Mouse (Mus musculus) spleen, adult 12 weeks (tissue): Measurements from ENCODE around the gene Slc7a5.

Experiments used
- DNase-seq: peaks from one replicate; pipeline ENCODE4 v3.0.0; 2022; ENCODE audit warnings: low spot score

Gene Slc7a5

DNA sequence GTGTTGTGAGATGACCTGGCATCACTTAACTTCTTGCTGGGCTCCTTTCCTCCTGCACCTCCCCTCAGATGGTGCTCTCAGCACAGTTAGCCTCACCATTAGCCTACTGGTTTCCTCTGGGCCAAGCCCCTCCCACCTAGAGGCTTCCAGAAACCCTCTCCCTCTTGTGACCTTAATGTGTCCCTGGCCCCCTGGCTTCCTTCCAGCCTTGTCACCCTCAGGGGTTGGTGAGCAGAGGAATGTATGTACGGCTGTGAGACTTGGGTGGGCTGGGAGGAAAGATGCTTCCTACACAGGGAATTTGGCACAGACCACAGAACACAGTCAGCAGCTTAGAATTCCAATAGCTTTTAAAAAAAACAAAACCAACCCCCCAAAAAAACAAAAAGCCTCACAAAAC, 26.7 kb downstream of the Slc7a5 start:
- no peak for DNase-seq

DNA sequence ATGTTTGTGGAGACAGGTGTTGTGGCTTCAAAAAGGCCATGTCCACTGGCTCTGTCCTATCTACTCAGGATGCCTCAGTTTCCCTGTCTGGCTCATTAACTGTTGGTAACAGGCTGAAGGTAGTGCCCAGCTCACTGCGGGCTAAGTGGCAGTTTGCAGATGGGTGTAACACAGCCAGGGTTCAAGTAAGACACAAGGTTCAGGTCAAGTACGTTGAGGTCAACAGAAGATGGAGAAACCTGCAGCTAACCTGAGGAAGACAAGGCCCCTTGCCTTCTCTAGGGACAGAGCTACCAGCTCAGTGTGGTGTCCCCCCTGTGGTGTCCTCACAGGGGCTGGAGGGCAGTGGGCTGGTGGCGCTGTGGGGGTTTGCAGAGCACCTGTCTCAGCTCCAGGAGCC, 27.8 kb downstream of the Slc7a5 start:
- DNase-seq: no peak

- DNase-seq: no peak
Measured at GRCm38 (mm10) chr8:121877828-121878480, 29.5 kb downstream of the Slc7a5 start.

- DNase-seq: no peak
Measured at GRCm38 (mm10) chr8:121877212-121877611, 30.3 kb downstream of the Slc7a5 start.

DNA sequence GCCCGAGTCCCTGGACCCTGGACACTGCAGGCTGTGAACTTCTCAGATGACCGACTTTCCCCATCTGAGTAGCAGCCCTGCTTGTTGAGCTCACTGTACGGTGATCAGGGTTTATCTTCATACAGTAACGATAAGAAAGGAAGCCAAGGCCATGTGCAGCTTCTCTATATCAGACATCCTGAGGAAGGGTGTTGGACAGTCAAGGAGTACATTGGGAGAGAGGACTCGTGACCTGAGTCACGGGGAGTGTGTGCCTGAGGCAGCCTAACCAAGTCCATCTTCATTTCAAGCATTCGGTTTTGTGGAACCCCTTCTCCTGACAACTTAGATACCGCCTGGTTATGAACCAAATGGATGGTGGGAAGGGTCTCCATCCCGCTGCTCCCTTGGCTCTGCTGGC, 32.0 kb downstream of the Slc7a5 start:
- DNase-seq: no peak

DNA sequence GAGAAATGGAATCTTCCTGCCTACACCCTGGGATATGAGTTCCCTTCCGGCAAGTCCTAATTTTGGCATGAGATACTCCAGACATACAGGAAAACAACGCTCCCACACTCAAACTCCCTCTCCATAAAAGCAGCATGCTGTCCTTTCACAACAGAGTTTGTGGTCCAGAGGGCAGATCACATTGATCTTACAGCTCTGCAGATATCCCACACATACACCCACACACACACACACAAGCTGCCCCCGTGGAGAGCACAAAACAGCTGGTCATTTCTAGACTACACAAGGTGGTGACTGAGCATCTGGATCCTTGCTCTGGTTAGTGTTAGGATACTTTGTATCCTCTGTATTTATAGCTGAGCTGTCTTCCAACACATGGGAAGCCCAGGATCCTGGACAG, 32.4 kb downstream of the Slc7a5 start:
- DNase-seq: no peak

- peak; percentile 26 for DNase-seq
Measured at GRCm38 (mm10) chr8:121874031-121874430, 33.5 kb downstream of the Slc7a5 start.

- DNase-seq: no peak
Measured at GRCm38 (mm10) chr8:121871833-121872440, 35.6 kb downstream of the Slc7a5 start.

DNA sequence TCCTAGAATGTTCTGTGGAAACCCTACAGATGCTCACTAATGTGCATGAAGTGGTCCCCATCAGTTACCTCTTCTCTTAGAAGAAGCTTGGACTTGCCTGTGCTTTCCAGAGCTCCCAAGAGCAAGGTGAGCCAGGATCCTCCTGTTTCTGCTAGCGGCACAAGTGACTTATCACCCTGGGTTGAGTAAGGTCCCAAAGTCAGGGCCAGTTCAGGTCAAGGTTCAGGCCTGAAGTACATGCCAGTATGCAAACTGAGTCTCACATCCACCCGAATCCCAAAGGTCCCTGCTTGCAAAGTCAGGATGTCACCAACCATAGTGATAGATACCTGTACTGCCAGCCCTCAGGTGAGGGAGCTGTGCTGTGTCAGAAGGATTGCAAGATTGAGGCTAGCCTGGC, 37.3 kb downstream of the Slc7a5 start:
- DNase-seq: no peak

DNA sequence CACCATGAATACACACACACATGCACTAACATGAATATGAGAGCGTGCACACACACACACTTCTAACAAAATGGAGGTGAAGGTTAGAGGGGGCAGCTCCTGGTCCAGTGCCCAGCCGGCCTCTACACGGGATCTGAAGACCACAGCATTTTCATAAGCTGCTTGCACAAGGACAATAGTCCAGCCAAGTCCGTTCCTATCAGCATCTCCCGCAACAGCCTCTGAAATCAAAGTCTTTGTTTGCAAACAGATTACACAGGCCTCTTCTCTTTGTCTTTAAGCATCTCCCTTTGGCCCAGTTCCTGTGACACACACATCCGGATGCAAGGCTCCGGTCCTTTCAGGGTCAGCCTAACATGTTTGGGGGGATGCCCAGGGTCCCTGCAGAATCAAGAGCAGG, 38.6 kb downstream of the Slc7a5 start:
- no peak for DNase-seq

DNA sequence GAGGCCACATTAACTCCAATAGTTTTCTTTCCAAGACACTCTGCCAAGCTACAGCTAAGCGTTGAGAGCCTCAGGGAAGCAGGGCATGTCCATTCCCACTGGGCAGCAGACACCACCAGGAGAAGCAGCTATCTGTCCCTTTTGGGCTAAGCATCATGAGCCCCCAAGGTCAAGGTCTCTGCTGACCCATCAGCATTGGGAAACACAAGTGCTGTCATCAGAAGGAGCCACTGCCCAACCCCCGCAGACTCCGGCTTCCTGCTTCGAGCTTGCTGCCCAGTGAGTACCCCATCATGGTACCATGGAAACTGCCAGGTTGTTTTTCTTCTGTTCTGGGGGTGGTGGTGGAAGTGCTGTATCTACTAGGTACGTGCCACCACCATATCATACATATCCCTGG, 39.3 kb downstream of the Slc7a5 start:
- DNase-seq: no peak

DNA sequence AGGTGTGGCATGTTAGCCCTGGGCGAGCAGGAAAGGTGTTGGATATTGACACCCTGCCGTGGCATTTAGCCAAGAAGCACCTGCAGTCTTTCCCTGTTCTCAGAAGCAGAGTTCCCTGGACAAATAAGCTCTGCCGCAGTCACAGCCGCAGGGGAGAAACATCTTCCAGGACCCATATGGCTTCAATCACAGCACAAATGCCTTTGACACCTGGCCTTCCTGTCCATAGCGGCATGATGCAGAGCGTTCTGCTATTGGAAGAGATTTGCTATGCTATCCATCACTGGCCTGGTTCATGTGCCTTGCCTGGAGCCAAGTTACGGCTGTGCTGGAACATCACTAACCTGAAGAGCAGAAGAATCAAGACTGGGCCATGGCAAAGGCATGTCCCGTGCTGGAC, 42.1 kb downstream of the Slc7a5 start:
- no peak for DNase-seq

GRCm38 (mm10) chr8:121861806-121862548, 45.5 kb downstream of the Slc7a5 start:
- no peak for DNase-seq

GRCm38 (mm10) chr8:121861276-121861675, 46.2 kb downstream of the Slc7a5 start:
- DNase-seq: no peak

DNA sequence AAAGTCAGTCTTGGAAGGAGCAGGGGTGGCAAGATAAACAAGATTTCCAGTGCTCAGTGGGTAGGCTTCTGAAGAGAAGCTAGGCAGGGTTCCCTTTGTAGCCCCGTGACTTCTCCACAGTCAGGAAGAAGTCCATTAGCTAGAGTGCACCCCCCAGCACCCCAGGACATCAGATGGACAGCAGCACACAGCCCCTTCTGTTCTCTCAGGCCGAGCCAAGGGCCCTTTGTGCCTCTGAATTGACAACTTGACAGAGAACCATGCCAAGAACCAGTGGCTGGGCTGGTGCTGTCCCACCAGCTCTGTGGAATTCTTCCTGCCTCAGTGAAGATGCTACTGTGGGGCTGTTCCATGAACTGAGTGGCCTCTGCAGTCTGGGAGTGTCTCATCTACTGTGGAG, 49.7 kb downstream of the Slc7a5 start:
- DNase-seq: no peak

GRCm38 (mm10) chr8:121857331-121857730, 50.2 kb downstream of the Slc7a5 start:
- DNase-seq: no peak

- no peak for DNase-seq
Measured at GRCm38 (mm10) chr8:121856071-121856746, 51.3 kb downstream of the Slc7a5 start.

DNA sequence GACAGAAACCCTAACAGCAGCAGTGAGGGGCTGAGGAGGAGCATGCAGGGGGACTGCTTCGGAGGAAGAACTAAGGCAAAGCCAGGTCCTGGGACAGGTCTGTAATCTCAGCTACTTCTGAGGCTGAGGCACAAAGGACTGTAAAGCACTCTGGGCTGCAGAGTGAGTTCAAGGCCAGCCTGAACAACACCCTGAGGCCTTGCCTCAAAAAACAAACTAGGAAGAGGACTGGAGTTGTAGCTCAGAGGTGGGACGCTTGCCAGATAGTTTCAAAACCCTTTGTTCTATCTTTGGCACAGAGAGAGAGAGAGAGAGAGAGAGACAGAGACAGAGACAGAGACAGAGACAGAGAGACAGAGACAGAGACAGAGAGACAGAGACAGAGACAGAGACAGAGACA, 53.9 kb downstream of the Slc7a5 start:
- no peak for DNase-seq

- no peak for DNase-seq
Measured at GRCm38 (mm10) chr8:121852464-121852863, 55.0 kb downstream of the Slc7a5 start.

GRCm38 (mm10) chr8:121851716-121852115, 55.8 kb downstream of the Slc7a5 start:
- no peak for DNase-seq

DNA sequence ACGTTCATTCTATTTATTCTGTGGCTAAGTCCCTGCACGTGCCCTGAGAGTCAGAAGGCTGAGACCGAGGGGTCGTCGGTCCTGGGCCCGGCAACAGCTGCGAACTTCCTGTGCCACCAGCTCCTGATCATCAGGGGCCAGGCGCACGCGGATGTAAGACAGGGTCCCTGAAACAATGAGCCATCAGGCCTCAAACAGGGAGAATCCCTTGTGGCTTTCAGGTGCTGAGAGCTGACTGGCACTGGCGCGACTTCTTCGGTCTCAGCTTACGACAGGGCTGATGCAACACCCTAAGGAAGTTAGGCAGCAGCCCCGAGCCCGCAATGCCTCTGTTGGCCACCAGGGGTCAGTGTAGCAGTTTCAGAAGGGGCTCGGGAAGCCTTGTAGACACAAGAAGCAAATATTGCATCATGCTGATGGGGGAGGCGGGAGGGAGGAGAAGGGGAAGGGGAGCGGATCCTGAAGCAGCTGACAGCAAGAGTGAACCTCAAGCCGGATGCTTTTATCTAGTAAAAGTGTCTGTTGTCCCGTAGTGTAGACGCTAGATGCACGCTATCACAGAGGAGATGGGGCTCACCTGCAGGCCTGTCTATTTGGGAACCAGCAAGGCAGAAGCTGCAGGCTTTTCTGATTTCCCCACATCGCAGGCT, 56.5 kb downstream of the Slc7a5 start:
- peak; percentile 92 for DNase-seq

DNA sequence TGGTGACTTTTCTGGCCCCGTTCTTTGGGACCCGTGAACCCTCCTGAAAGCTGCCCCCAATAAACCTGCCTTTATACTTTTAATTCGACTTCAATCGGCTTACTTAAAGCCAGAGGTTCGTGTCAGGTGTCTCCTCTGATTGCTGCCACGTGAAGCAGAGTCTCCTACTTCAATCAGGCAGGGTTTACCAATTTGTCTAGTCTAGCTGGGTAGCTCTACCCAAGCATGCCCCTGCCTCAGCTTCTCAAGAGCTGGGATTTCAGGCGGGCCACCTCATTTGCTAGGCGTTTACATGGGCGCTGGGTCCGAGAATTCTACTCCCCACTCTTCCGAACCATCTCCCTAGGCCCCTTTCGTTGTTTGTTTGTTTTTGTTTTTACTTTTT, 57.1 kb downstream of the Slc7a5 start:
- DNase-seq: no peak
